Mouse (Mus musculus) layer of hippocampus, adult 9-10 months (tissue): ENCODE data around the gene Ugt1a7c.
"Not testable (repeated sequence)": the region's sequence is repeated elsewhere in the genome, so short reads cannot be mapped to it uniquely, and the experiment has no call there.

Experiments used
- DNase-seq: peaks from one replicate; pipeline ENCODE4 v3.0.0; 2022; ENCODE audit warnings: low spot score

Gene Ugt1a7c

DNA sequence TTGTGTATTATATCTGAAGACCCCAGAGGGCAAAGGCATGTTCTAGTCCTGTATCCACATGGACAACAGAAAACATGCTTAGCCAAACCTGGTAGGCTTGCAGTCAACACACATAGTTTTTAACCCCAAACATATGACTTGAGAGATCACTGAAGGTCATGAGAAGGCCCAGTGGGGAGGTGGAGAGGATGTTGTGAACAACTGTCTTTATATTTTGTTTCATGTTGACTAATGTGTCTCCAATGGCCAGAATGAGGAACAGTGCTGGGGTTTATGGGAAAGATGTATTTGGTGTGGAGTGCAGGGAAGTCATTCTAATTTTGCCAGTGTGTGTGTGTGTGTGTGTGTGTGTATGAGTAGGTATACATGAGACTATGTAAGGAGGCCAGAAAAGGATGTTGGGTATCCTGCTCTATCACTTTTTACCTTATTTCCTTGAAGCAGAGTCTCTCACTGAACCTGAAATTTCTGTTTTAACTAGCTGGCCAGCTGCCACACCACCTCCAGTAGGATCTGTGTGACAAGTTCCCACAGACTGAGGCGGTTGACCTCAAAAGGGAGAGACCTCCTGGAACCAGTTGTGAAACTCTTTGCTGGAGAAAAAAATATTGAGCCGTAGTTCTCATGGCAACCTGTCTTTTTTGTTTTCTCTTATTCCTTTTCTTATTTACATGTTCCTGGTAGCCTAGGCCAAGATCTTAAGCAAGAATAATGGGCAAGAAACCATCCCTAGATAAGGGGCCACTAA, 129.3 kb downstream of the Ugt1a7c start:
- DNase-seq: no peak

- DNase-seq: not testable (repeated sequence)
Measured at GRCm38 (mm10) chr1:88225301-88225700, 130.4 kb downstream of the Ugt1a7c start.

GRCm38 (mm10) chr1:88225741-88226140, 130.9 kb downstream of the Ugt1a7c start:
- no peak for DNase-seq

GRCm38 (mm10) chr1:88226670-88227379, 132.0 kb downstream of the Ugt1a7c start, which contains the start of gene Mroh2a:
Gene Mroh2a, plus strand, starts transcription at chr1:88226986.
- no peak for DNase-seq

- no peak for DNase-seq
Measured at GRCm38 (mm10) chr1:88227482-88227881, 132.6 kb downstream of the Ugt1a7c start.

- no peak for DNase-seq
Measured at GRCm38 (mm10) chr1:88228121-88228520, 133.3 kb downstream of the Ugt1a7c start.

DNA sequence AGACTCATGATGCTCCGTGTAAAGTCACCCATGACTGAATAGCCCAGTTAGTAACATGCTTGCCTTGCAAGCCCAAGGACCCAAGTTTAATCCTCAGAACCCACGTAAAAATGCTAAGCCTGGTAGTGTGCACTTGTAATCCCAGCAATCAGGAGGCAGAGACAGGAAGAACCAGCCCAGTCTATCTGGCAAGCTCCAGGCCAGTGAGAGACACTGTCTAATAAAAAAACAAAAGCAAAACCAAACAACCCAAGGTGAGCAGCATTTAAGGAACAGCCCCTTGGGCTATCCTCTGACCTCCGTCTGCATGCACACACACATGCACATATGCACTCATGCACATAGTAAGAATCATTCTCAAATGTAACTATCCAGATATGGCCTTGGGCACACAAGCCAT, 134.7 kb downstream of the Ugt1a7c start:
- no peak for DNase-seq

DNA sequence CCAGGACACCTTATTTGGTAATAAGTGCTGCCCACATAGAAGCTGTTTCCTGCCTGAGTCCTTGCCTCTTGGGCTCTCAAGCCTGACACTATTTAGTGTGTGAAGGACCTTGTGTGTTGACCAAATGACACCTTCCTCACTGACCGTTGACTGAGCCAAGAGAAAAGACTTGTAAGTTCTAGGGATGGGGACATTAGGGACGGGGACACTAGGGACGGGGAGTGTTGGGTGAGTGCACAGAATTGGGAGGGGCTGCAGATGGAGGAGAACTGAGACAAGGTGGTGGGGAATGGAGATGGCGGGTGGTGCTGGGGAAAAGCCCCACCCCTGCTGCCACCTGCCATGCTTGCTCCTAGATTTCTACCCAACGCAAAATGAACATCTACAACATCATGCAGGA, 135.1 kb downstream of the Ugt1a7c start:
- DNase-seq: no peak

DNA sequence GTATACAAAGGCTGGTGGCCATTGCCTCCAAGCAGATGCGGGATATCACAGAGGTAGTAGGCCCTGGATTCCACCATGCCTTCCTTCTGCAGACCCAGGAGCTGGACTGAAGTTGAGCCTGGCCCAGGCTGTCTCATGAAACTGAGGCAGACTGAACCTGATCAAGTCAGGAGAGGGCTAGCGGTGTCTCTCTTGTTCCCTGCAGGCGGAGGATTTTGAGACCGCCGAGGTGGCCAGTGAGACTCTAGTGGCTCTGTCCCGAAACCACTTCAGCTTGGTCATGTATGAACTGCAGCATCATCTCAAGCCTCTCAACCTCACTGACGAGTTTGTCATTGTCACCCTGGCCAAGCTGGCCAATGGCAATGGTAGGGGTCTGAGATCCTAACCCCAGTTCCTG, 135.6 kb downstream of the Ugt1a7c start:
- no peak for DNase-seq

- no peak for DNase-seq
Measured at GRCm38 (mm10) chr1:88230981-88231802, 136.3 kb downstream of the Ugt1a7c start.

DNA sequence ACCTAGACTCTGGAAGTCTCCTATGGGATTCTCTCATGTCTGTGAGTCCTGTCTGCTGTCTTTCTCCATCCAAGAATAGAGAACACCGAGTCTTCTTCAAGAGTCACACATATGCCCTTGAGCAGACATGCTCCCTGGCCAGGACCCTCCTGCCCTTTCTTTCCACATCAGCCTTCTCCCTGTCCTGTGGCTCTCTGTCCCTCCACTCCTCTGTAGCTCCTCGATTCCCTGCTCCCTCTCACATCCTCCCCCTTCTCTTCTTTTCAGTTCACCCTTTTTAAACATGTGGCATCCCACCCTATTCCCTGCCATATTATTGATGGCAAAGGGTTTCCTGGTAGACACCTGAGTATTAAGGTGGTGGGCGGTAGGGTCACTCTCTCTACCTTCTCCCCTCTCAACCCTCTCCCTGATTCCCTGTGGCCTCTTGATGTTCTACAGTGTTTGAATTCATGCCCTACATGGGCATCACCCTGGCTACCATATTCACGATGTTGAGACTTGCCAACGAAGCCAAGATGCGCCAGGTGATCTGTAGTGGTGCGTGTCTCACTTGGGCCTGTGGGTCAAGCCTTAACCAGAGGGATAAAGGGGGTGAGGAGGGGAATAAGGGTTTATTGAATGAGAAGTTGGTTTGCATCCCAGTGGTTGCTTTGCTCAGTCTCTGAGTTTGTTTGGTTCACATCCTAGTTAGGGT, 137.1 kb downstream of the Ugt1a7c start:
- DNase-seq: no peak

DNA sequence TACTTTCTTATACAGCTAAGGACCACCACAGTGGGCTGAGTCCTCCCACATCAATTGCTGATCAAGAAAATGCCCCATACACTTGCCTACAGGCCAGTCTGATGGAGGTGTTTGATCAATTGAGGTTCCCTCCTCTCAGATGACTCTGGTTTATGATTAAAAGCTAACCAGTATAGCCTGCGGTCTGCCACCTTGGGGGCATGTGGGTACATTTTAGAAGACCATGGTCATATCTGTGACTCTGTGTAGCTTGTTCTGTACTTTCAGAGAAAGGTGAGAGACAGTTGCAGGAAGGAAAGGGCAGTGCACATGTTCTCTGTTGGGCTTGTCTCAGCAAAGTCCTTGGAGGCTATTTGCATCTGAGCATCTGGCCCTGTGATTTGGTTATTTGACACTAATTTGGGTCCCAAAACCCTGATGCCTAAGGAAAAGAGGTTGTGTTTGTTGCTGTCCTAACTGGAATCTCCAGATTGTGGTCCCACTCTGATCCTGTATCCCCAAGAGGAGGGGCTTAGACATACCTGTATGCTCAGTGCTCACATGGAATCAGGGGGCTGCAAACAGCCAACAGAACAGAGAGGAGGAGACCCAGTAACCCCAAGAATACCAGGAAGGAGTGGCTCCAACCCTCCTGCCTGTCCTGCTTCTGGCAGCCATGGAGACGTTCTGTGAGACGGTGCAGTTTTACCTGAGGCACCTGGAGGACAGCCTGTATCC, 138.0 kb downstream of the Ugt1a7c start:
- no peak for DNase-seq

DNA sequence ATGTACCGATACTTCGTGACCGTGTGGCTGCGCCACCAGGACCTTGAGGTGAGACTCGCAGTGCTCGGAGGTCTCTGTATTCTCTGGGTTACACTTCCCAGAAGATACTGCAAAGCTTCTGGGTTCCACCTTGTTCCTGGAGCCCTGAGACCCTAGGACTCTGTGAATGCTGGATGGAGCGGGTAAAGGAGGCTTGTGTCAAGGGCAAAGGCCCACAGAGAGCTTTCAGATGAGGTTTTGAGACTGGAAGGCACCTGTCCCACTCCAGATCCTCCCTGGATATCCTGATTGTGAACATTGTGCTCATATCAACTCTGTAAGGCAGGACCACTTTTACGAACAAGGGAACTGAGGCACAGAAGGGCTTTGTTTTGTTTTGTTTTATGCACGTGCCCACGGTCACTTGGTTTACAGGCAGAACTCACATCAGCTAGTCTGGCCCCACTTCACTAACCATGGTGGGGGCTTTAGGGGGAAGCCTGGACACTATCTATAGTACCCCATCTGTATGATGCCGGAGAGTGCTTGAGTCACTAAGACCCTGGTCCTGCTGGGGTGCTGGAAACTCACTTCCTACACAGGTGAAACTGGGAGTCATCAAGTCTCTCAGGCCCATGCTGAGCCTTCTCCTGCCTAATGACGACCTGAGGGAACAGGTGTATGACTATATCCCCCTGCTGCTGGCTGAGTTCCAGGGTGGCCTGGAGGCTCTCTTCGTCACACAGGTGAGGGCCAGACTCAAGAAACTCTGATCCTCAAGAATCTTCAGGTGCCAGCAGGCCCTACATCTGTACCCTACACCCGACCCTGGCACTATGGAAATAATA, 138.8 kb downstream of the Ugt1a7c start:
- no peak for DNase-seq

- DNase-seq: no peak
Measured at GRCm38 (mm10) chr1:88234248-88234610, 139.4 kb downstream of the Ugt1a7c start.

DNA sequence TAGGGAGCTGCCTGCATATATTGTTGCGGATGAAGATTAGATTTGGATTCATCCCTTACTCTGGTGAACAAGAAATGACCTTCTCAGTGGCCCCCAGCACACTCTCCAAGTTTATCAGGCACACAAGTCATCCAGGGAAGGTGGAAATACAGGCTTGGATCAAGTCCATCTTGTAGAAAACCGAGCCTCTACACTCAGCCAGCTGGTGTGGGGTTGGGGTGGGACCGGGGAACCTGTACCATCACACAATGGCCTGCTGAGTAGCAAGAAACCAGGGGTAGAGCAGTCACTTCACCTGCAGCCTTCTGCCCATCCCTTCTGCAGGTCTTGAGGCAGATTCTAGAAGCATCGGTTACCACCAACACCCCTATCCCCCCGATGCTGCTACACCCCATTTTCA, 139.8 kb downstream of the Ugt1a7c start:
- DNase-seq: no peak

DNA sequence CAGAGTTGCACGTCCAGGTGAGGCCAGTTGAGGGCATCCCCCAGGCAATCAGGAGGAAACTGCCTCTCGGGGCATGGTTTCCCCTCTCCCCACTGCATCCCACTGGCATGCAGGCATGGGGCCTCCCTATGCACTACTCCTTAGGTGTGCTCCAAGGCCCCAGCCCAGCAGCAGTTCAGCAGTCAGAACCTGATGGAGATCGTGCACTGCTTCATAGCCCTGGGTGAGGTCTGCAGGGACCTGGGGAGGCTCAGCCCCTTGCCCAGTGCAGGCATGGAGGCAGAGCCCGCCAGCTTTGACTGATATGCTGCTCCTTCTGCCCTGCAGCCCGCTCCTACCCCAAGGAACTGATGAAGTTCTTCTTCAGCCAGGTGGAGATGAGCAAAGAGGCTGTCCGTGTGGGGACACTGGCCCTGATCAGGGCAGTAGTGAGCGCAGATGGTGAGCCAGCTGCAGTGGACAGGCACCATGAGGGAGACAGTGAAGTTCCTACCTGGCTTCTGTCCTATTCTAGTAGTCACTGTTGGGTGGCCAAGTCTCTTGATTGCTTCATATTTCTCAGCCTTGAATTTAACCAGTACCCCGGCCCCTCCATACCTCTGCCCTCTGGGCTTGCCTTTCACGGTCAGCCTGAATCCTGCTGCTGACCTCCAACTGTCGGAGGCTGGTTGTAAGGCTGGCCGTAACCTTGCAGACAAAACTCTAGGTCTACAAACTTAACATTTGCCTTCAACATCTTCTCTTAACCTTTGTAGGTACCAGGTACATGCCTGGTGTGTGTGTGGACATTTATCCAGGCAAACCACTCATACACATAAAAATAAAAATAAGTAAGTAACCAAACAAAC, 140.4 kb downstream of the Ugt1a7c start:
- DNase-seq: no peak

- DNase-seq: no peak
Measured at GRCm38 (mm10) chr1:88235894-88236415, 141.1 kb downstream of the Ugt1a7c start.

DNA sequence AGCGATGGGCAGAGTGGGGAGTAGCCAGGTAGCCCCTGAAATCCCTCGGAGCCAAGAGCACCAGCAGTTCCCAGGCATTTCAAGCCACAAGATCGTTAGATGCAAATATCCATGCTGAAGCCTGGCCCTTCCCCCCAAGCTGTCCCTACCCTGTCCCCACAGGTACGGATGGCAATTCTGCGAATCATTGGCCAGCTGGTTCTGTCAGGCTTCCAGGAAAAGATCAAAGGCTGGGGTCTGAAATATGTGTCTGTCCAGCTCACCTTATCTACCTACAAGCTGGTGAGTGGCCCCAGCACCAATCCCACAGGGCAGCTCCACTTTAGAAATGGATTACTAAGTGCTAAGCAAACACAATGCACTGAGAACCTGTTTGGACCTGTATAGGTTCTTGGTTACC, 142.4 kb downstream of the Ugt1a7c start:
- DNase-seq: no peak

GRCm38 (mm10) chr1:88238771-88239170, 143.9 kb downstream of the Ugt1a7c start:
- DNase-seq: no peak
